Mouse (Mus musculus): ENCODE results near the gene Cttnbp2nl.

DNA sequence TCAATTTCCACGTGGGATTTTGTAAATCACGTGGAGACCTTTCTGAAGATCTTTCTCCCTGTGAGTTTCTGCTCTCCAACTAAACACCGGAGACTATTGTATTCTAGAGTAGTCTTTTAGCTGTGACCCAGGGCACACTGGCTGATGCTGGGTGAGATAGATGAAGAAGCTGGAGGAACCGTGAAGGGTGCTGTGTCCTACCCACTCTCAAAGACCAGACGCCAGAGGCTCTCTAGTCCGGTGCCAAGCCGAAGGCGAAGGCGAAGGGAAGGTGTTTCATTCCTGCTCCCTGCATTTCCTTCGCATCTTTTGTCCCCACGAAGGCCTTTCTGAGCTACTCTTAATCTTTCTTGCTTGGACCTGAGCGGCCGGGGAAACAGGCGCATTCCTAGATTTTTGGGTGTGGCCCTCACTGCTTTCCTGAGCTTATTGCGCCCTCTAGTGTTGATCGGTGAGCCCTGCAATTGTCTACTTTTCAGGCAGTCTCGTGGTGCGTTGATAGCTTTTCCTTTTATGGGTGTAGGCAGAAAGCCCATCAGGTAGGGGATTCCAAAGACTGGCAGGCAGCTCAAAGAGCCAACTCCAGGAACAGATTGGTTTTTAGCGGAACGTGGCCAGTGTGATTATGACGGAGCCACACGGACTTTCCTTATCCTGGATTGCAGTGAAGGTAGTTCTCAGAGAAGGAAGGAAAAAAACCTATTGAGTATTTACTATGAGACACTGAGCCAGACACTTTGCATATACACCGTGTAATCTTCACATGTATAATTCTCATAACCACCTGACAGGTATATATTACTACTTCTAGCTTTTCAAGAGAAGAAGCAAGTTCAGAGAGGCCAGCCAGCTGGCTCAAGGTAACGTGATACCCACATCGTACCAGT lies 5.9 kb upstream of the Cttnbp2nl start:
- peak; percentile 99 for TF ChIP-seq CTCF (IDR thresholded peaks at IDR 0.05; ENCODE audit: low read depth)
- TF ChIP-seq EP300 (optimal IDR thresholded peaks at IDR 0.05): no peak

Data from stomach, postnatal 0 days (tissue).